Mouse (Mus musculus) heart, embryonic 15.5 days (tissue): ENCODE data around the gene Rbp1. TPM values are rescaled to one million over a fixed set of nuclear protein-coding genes. Genes with fewer than 3 reads are reported as not detected.
A peak's percentile ranks its signal among the peaks of the same experiment; 100 is the strongest.

Source experiments
- ATAC-seq: fragments of 200-750 bp; cut with Nextera tagmentation; replicated peaks from 2 replicates; pipeline ENCODE4 v1.8.0; 2017; ENCODE audit warnings: low read depth, moderate TSS enrichment; ENCODE audit not compliant: insufficient number of reproducible peaks, insufficient read depth, low FRiP score
- H3K27ac ChIP-seq: fragments of 300-500 bp; sonication (generic); 2 replicates; pipeline ENCODE4 v1.5.1; 2015; ENCODE audit warnings: mild to moderate bottlenecking, inconsistent platforms
- H3K27me3 ChIP-seq: fragments of 300-500 bp; sonication (generic); 2 replicates; pipeline ENCODE4 v1.6.1; 2015; ENCODE audit warnings: inconsistent platforms
- H3K36me3 ChIP-seq: fragments of 300-500 bp; sonication (generic); 2 replicates; pipeline ENCODE4 v1.6.1; 2015; ENCODE audit warnings: mild to moderate bottlenecking, inconsistent platforms
- H3K4me1 ChIP-seq: fragments of 300-500 bp; sonication (generic); replicated peaks from 2 replicates; pipeline ENCODE4 v1.6.1; 2015; ENCODE audit warnings: inconsistent platforms
- H3K4me2 ChIP-seq: fragments of 300-500 bp; sonication (generic); 2 replicates; pipeline ENCODE4 v1.6.1; 2015; ENCODE audit warnings: inconsistent platforms, mild to moderate bottlenecking, moderate library complexity
- H3K4me3 ChIP-seq: fragments of 300-500 bp; sonication (generic); 2 replicates; pipeline ENCODE4 v1.5.1; 2015; ENCODE audit warnings: mild to moderate bottlenecking, inconsistent platforms
- H3K9ac ChIP-seq: fragments of 300-500 bp; sonication (generic); 2 replicates; pipeline ENCODE4 v1.6.1; 2015; ENCODE audit warnings: mild to moderate bottlenecking, inconsistent platforms
- H3K9me3 ChIP-seq: fragments of 300-500 bp; sonication (generic); replicated peaks from 2 replicates; pipeline ENCODE4 v1.6.1; 2016; ENCODE audit warnings: inconsistent platforms
- WGBS: fragments of 180-500 bp; shearing (Covaris S2); methylation state at CpG from one replicate; pipeline ENCODE4 v1.1.7; 2015; ENCODE audit warnings: mixed read lengths; 5-methylcytosine and 5-hydroxymethylcytosine counted together
- polyA plus RNA-seq: library from polyadenylated mRNA; unstranded; fragments of >200 nt; fragmentation: Nextera tagmentation; extraction: Ambion mirVana; gene quantifications from 2 replicates; pipeline ENCODE4 v1.2.1, GENCODE M21; 2015

The Rbp1 gene
- polyA plus RNA-seq, 1 experiment from 2014 or later, result 53.7 TPM

DNA sequence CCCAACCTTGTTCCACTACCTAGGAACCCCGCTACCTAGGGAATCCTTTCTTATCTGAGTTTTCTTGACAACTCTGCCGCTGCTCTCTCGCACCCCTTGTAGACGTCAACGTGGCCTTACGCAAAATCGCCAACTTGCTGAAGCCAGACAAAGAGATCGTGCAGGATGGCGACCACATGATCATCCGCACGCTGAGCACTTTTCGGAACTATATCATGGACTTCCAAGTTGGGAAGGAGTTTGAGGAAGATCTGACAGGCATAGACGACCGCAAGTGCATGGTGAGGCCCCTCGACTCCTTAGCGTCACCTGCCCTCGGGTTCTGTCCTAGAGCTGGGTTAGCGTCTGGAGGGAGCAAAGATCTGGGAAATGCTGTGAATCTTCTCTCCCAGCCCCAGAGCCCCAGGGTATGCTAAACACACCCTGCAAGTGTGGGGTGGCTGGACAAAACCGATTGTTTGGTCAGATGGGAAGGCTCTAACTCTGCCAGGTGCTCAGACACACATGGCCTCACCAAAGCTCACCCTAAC is 2.7 kb downstream of the Rbp1 start:
- no peaks in the 10 kb centered on the region for H3K9me3 ChIP-seq
- no peaks in the 10 kb centered on the region for H3K36me3 ChIP-seq
- H3K9ac ChIP-seq, result peak overlapping the region; percentile 67
- H3K27me3 ChIP-seq, result peaks cover 12% of the 10 kb centered on the region; the same call in 1 of the 2 replicates
- WGBS, result 8% methylated on average over 19 of the region's 19 CpGs
- ATAC-seq, result no peak
- peaks cover 30% of the 10 kb centered on the region for H3K4me1 ChIP-seq
- peak overlapping the region; percentile 86 for H3K27ac ChIP-seq
- peak overlapping the region; percentile 92 for H3K4me2 ChIP-seq
- H3K4me3 ChIP-seq, result peak overlapping the region; percentile 70

DNA sequence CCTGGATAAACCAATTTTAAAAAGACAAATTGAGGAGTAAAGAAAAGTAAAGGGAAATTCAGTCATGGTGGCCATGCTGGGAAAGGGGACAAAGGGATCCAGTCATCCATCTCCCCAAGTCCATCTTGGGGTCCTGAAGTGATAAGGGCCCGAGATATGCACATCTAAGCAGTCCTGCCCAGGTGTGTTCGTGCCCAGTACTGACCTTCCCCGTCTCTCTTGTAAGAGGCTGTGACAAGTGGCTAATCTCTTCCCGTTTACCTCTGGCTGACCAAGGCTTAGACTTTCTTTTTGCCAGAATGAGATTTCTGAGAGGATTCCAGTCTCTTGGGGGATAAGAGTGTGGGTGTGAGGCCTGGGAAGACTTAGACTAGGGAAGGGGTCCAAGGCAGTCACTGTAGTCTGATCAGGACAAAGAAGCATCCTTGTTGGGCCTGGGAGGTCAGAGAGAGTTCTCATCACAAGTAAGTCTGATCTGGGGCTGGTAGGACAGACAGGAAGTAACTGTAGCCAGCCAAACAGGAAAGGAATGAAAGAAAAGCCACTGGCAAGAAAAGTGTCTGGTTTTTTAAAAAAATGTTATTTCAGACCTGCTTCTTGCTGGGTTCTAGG is 5.3 kb downstream of the Rbp1 start:
- H3K27ac ChIP-seq, result peak overlapping the region; percentile 86
- H3K36me3 ChIP-seq, result no peaks in the 10 kb centered on the region
- H3K4me3 ChIP-seq, result 0 out of 2 replicates have a peak overlapping the region, but pooled peaks have one; percentile 3
- H3K9me3 ChIP-seq, result no peaks in the 10 kb centered on the region
- H3K9ac ChIP-seq, result no peak overlapping the region
- WGBS, result 52% methylated on average over 4 of the region's 4 CpGs
- no peak for ATAC-seq
- peaks cover 12% of the 10 kb centered on the region; the same call in 1 of the 2 replicates for H3K27me3 ChIP-seq
- peaks cover 32% of the 10 kb centered on the region for H3K4me1 ChIP-seq
- peak overlapping the region; percentile 92 for H3K4me2 ChIP-seq

GRCm38 (mm10) chr9:98428783-98429182 is 6.0 kb downstream of the Rbp1 start:
- Histone ChIP-seq H3K36me3 (no peaks in the 10 kb centered on the region), H3K9ac (no peak overlapping the region), H3K27me3 (peaks cover 12% of the 10 kb centered on the region; the same call in 1 of the 2 replicates), H3K9me3 (no peaks in the 10 kb centered on the region), H3K4me2 (peak overlapping the region; percentile 92), H3K4me1 (peaks cover 34% of the 10 kb centered on the region), H3K27ac (peak overlapping the region; percentile 86), H3K4me3 (0 out of 2 replicates have a peak overlapping the region, but pooled peaks have one; percentile 3)
- 30% methylated on average over 8 of the region's 8 CpGs for WGBS
- ATAC-seq, result peak; percentile 55

DNA sequence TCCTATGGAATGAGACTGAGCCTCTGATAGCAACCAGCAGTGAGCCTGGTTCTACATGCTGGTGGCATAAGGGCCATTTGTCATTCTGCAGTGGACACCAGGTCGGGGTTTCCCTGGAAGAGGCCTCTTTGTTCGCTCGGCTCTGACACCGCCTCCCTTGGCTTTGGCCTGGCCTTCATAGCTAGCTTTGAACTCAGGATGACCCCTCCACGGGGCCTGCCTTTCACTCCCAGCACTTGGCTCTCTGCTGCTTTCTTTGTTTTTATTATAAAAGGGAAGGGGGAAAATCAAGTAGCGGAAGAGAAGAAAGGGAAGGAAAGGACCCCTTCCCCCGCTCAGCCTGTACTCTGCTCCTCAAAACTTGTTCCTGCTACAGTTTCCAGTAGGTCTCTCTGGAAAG is 7.0 kb downstream of the Rbp1 start:
- peaks cover 35% of the 10 kb centered on the region for H3K4me1 ChIP-seq
- peak overlapping the region; percentile 86 for H3K27ac ChIP-seq
- 16% methylated on average over 7 of the region's 7 CpGs for WGBS
- peaks cover 6% of the 10 kb centered on the region; the same call in 1 of the 2 replicates for H3K27me3 ChIP-seq
- H3K4me2 ChIP-seq, result peak overlapping the region; percentile 92
- H3K36me3 ChIP-seq, result no peaks in the 10 kb centered on the region
- H3K9ac ChIP-seq, result no peak overlapping the region; the same call in 1 of the 2 replicates
- H3K4me3 ChIP-seq, result no peak overlapping the region
- no peaks in the 10 kb centered on the region for H3K9me3 ChIP-seq
- ATAC-seq, result peak; percentile 43; the same call in 1 of the 2 replicates

DNA sequence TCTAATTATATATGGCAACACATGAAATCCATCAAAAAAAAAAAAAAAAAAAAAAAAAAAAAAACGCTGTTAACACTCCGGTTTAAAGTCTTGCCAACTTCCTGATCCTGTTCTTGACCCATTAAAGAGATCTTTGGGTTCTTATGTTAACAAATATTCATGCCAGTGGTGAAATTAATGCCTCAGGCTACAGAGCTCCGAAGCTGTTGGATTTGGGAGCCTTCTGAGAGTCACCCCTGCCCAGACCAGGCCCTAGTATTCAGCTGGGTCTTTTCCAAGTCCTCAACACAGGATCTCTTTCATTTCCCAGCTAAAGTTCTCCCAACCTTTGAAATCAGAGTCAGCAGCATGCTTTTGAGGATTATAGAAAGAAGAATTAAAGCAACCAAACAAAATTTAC is 7.8 kb downstream of the Rbp1 start:
- Histone ChIP-seq H3K9me3 (no peaks in the 10 kb centered on the region), H3K4me3 (no peak overlapping the region), H3K36me3 (no peaks in the 10 kb centered on the region), H3K27me3 (0 out of 2 replicates have a peak, but pooled peaks cover 3% of the 10 kb centered on the region), H3K4me2 (no peak overlapping the region), H3K9ac (no peak overlapping the region), H3K27ac (peak overlapping the region; percentile 86; the same call in 1 of the 2 replicates), H3K4me1 (peaks cover 32% of the 10 kb centered on the region)
- no peak for ATAC-seq
- 49% methylated on average over 3 of the region's 3 CpGs for WGBS

DNA sequence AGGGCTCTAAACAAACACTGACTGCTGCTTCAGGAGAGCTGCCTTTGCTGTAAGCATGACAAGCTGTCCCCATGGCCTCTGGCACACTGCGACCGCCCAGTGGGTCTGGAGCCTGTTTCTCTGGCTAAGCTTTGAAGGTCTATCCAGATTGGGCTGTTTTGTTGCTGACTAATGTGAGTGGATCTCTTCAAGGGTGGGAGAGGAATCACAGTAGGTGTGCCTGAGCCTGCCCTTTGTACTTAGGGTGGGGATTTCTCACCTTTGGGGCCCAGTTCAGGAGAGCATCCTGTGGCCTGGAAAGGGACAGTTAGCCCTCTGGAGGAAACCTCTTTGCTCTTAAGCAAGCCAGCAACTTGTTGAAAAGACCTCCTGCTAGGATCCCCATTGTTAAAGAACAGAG is 10.3 kb downstream of the Rbp1 start:
- 63% methylated on average over 2 of the region's 2 CpGs for WGBS
- ATAC-seq, result no peak

GRCm38 (mm10) chr9:98433956-98434588 is 11.3 kb downstream of the Rbp1 start:
- WGBS, result 41% methylated on average over 4 of the region's 4 CpGs
- H3K4me3 ChIP-seq, result no peak overlapping the region
- H3K27me3 ChIP-seq, result no peaks in the 10 kb centered on the region
- no peak for ATAC-seq
- peak overlapping the region; percentile 45 for H3K27ac ChIP-seq
- no peak overlapping the region; the same call in 1 of the 2 replicates for H3K9ac ChIP-seq
- no peak overlapping the region for H3K4me2 ChIP-seq
- peaks cover 20% of the 10 kb centered on the region for H3K4me1 ChIP-seq
- no peaks in the 10 kb centered on the region for H3K9me3 ChIP-seq
- no peaks in the 10 kb centered on the region for H3K36me3 ChIP-seq

More for the DNA sequence above, 10.3 kb downstream of the Rbp1 start:
- Histone ChIP-seq H3K9me3 (no peaks in the 10 kb centered on the region), H3K9ac (no peak overlapping the region), H3K27me3 (no peaks in the 10 kb centered on the region), H3K4me1 (peaks cover 30% of the 10 kb centered on the region), H3K36me3 (no peaks in the 10 kb centered on the region), H3K4me2 (no peak overlapping the region), H3K27ac (no peak overlapping the region), H3K4me3 (no peak overlapping the region)

DNA sequence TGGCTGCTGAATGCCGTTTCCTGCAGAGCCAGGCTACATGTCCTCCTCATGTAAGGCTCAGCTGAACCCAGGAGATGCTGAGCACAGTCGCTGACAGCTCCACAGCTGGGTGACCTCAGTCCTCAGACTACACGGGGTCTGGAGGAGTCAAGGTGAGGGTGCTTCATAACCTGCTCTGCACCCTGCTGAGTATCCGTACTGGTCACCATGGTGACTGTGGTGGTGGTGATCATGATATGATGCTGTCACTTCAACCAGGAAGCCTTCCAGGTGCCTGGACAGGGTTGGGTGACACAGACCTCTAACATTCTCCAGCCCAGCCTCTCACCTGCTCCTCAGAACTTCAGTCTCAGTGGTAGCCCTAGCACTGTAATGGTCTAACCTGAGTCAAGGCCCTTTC is 15.1 kb downstream of the Rbp1 start:
- Histone ChIP-seq H3K36me3 (no peaks in the 10 kb centered on the region), H3K9ac (no peak overlapping the region), H3K9me3 (no peaks in the 10 kb centered on the region), H3K27me3 (no peaks in the 10 kb centered on the region), H3K4me2 (no peak overlapping the region), H3K4me3 (no peak overlapping the region), H3K4me1 (peaks cover 7% of the 10 kb centered on the region; the same call in 1 of the 2 replicates), H3K27ac (no peak overlapping the region)
- ATAC-seq, result no peak
- WGBS, result 60% methylated on average over 4 of the region's 4 CpGs

- Histone ChIP-seq H3K9ac (no peak overlapping the region), H3K27me3 (no peaks in the 10 kb centered on the region), H3K4me1 (peaks cover 4% of the 10 kb centered on the region; the same call in 1 of the 2 replicates), H3K4me3 (no peak overlapping the region), H3K9me3 (no peaks in the 10 kb centered on the region), H3K27ac (no peak overlapping the region), H3K36me3 (no peaks in the 10 kb centered on the region), H3K4me2 (no peak overlapping the region)
- ATAC-seq, result no peak
- WGBS, result 54% methylated on average over 3 of the region's 3 CpGs
These were observed 16.3 kb downstream of the Rbp1 start for GRCm38 (mm10) chr9:98439091-98439490.

GRCm38 (mm10) chr9:98442638-98443037 is 19.9 kb downstream of the Rbp1 start:
- H3K4me3 ChIP-seq, result no peak overlapping the region
- no peak overlapping the region for H3K27ac ChIP-seq
- no peak overlapping the region for H3K4me2 ChIP-seq
- no peaks in the 10 kb centered on the region for H3K27me3 ChIP-seq
- no peak overlapping the region for H3K9ac ChIP-seq
- no peaks in the 10 kb centered on the region for H3K9me3 ChIP-seq
- ATAC-seq, result no peak
- no peaks in the 10 kb centered on the region for H3K36me3 ChIP-seq
- H3K4me1 ChIP-seq, result peaks cover 8% of the 10 kb centered on the region
- WGBS, result 44% methylated on average over 5 of the region's 5 CpGs

DNA sequence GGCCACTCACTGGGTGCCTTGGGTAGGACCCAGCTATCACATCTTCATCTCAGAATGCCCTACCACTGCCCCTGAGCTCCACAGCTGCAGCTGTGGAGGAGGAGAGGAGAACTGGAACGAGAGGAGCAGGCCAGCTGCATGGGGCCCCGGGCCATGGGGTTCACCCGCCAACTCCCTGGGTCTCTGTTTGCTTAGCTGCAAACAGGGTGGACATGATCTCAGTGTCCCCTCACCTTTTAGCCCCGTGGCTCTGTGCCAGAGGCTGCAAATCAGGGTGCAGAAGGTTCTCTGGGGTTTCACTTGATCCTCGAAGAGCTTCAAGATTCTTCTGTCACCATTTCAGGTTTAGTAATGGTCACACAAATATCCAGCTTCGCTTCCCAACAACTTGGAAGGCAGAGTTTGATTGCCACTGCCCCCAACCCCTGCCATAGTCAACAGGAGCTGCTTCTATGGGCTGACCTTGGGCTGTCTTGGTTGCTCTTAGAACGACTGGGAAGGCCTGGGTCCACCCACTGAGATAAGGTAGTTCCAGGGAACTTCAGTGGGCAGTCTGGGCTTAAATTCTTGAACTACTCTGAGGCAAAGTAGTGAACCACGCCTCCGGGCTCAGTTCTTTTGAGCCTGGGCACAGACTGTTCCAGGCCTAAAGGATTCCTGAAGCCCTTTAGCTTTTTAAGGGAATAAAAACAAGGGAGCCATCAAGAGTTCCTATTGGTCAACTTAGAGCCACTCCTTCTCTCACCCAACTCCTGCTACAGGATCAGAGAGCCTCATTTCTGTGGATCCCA is 22.8 kb downstream of the Rbp1 start:
- no peak overlapping the region for H3K9ac ChIP-seq
- WGBS, result 72% methylated on average over 9 of the region's 9 CpGs
- ATAC-seq, result no peak

More for the DNA sequence above, 22.8 kb downstream of the Rbp1 start:
- Histone ChIP-seq H3K27me3 (no peaks in the 10 kb centered on the region), H3K4me2 (no peak overlapping the region), H3K27ac (no peak overlapping the region), H3K4me3 (no peak overlapping the region), H3K9me3 (no peaks in the 10 kb centered on the region), H3K36me3 (no peaks in the 10 kb centered on the region), H3K4me1 (peaks cover 8% of the 10 kb centered on the region)
